Mouse (Mus musculus) MN1 (cell line): Measurements from ENCODE around the gene Dnajb3.
A peak's percentile ranks its signal among the peaks of the same experiment; 100 is the strongest.

ENCODE experiments used
- DNase-seq: peaks from one replicate; pipeline ENCODE4 v3.0.0-alpha.2; 2016; ENCODE audit warnings: low spot score

Dnajb3 gene

DNA sequence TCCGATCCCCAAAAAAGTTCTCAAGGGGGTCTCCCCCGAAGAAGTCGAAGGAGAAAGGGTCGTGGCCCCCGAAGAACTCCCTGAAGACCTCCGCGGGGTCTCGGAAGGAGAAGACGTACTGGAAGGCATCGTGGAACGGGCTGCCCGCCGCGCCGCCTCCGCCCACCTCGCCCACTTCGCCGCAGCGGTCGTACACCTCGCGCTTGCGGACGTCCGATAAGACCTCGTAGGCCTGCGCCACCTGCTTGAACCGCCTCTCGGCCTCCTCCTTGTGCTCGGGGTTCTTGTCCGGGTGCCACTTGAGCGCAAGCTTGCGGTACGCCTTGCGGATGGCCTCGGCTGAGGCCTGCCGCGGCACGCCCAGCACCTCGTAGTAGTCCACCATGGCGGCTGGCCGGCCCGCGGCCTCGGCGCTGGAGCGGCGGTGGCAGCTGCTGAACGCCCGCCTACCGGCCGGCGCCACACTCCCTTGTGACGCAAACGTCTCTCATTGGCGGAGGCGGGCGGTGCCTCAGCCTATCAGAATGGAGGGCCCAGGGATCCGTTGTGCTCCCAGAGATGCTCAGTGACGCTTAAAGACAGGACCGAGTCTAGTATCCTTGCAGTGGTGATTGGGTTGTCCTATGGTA, at the start of gene Dnajb3:
TSS of gene Dnajb3 (minus strand) at position 489 of the 629 bp plus-strand sequence.
- no peak for DNase-seq

DNA sequence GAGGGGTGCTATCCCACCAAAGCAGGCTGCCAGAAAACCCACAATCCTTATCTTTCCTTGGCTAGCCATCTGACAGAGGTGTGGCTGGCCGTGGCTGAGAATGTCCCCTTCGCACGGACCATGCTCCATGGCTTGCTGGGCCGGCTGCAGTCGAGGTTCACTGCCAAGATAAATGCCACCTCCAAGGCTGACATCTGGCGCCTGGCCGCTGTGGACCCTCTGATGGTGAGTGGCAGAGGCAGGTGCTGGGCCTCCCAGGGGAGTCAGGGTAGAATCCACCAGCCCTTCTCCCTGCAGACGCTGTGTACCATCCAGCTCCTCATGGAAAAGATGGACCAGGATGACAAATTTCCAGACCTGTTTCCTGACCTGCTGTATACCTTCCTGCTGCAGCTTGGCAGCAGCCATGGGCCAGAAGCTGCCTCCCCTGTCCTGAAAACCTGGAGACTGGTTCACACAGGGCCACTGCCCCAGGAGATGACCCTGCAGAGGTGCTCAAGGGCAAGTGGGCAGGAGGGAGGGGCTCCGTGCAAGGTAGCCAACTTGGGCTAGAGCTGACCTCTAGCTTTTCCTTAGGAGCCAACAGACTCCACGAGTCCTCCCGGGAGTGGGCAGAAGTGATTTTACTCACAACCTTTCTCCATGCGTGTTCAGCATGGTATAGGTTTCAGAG, 49.3 kb upstream of the Dnajb3 start:
- peak; percentile 63 for DNase-seq

DNA sequence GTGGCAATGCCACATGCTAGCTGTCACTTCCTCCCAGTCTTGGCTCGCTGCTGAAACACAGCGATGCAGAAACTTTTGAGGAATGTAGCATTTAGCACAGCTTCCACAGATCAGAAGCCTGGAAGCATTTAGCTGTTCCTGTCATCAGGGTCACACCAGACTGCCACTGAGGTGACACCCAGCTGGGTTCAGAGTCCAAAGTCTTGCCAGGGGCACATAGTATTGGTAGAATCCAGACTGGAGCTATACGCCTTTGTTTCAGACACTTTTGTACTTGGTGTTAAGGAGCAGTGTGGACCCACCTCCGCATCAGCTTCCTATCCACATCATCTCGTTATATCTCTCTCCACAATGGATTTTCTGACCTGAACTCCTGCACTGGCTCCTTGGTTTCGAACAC, 48.0 kb upstream of the Dnajb3 start:
- no peak for DNase-seq

DNA sequence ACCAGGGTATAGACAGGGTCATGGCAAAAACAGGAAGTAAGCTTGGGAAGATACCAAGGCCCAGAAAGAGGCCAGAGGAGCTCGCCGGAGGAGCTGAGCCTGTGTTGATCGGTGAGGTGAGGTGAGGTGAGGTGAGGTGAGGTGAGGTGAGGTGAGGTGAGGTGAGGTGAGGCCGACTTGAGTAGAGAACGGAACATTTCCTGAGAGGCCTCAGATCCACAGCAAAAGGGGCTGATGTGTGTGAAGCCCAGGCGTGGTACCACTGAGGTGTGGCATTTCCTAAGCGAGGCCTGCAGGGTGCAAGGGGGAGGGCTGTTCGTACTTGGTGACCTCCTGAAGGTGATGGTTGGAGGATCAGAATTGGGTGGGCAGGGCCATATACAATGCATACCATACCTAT, 47.5 kb upstream of the Dnajb3 start:
- no peak for DNase-seq

DNA sequence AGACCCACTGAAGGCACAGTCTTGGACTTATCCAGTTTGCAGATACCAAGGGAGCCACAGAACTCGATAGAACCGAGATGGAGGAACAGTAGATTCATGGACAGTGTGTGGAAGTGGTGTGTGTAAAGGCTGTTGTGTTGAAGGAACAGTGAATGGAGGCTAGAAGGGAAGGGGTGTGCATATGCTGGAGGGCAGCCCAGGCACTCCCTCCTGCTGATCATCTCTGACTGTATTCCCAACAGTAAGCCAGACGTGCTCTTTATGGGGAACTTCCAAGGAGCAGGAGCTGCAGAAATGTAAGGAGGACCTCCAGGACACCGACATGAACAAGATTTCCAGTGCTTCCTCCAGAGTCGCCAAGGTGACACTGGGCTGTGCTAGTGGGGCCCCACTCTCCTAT, 44.4 kb upstream of the Dnajb3 start:
- no peak for DNase-seq

DNA sequence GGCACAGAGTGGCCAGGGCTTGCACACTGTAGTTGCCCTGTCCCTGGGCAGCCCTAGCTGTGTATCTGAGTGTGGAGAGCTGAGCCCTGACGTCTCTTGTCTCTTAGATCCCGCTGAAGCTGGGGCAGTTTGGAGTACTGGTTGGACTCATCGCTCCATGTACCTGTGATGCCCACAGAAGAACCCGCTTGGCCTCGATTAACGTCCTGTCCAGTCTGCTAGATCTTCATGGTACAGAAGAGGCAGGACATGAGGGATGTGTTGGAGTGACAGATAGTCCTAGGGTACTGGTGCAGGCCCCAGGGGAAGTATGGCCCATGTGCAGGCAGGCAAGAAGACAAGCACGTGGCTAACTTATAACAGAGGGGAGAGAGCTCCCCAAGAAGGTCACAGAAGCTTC, 44.0 kb upstream of the Dnajb3 start:
- DNase-seq, result no peak

DNA sequence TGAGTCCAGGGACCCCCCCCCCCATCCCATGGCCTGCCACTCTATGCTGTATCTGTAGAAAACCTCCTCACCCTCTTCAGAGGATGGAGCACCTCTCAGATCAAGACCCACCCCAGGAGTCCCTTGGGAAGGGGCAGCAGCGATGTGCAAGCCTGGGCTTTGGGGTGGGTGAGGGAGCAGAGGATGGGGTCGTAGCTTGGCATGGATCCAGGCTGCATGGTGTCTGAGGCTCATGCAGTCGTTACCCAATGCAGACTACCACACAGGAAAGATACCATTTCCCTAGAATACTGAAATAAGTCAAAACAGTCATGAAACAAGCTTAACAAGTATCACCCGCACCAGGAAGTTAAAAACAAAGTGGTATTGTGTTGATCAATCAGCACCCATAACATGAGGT, 43.1 kb upstream of the Dnajb3 start:
- no peak for DNase-seq

DNA sequence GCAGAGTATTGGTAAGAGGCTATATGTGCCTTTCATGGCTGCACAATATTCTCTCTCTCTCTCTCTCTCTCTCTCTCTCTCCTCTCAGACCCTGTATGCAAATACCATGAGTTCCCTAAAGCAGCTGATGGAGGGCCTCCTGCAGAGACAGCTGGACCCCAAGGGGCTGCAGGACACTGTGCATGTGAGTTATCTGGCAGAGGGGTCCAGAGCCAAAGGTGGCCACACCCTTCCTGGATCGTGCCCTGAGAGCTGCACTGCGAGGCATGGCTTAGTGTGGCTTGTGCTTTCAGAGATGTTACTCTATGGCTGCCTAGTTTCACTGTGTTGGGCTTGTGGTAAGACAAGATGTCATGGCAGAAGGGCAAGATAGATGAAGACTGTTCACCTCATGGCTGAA, 42.1 kb upstream of the Dnajb3 start:
- DNase-seq, result no peak

DNA sequence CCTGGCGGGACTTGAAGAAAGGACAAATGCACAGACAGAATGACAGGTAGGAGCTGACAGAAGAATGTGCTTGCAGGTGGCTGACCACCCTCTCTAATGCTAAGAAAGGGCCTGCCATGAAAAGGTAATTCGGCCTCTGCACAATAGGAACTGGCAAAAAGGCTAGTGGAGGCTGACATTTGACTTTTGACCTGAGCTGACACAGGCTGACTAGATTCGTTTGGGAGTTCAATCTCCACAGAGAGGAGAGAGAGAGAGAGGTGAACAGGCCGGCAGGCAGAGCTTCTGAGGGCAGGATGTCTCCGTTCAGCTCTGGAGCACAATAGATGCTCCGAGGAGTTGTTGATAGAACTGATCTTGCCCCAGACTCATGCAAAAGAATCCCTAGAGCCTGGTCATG, 40.8 kb upstream of the Dnajb3 start:
- DNase-seq, result no peak

DNA sequence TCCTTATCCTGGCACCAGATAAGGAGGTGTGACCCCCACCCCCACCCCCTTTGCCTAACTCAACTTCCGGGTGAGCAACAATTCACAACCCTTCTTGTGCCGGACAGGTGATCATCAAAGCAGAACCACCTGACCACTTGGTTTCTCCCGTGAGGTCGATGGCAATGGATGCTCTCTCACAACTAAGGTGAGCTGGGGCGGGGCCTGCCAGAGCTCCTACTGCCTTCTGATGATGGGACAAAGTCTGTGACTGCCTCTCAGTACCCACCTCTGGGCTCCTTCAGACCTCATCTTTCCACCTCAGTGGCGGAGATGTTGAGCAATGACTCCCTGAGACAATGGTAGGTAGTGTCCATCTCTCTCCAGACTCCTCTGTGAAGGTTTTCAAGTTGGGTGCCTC, 40.3 kb upstream of the Dnajb3 start:
- DNase-seq, result no peak

DNA sequence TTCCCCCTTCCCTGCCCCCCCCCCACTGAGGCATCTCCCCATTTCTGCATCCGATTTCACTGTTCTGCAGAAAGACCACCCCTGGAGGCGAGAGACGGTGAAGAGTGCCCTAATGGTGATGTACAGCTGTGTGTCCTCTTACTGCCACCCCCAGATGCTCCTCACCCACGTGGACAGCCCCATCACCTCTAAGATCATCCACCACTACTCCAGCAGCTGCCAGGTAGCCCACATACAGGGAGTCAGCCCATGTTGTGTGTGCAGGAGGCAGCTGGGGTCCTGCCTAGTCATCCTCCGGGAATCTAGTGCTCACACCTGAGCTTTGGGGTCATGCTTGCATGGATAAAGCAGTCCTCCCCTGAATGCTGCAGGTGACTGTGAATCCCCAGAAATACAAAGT, 38.3 kb upstream of the Dnajb3 start:
- no peak for DNase-seq

DNA sequence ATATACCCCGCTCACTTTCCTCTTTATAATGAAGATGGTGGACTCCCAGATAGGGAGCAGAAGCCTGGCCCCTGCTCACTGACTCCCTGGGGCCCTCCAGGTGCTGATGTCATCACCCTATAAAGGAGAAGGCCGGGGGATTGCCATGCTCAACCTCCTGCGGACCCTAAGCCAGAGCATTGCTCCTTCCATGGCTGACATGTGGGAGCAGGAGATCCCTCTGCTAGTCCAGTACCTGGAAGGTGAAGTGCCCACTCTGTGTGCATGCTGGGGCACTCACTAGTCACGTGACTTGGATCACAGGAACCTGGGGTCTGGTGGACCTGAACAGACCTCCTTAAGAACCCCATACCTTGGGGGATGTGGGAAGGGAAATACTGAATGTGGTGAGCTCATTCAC, 35.0 kb upstream of the Dnajb3 start:
- DNase-seq, result no peak

DNA sequence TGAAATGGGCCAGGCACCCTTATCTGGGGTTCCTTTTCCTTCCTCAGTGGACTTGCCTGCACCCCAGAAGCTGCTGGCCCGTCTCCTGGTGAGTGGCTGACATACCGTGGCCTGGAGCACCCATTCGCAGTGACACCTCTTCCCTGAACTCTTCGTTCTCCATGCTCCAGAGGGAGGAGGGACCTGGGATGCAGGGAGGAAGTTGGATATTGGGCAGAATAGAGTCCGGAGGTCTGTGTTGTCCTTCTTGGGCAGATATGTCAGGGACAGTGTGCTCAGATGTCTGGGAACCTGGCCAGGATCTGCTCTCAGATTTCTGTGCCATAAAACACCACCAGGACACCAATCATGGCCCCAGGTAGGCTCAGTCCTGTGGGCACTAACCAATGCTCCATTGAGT, 34.5 kb upstream of the Dnajb3 start:
- no peak for DNase-seq

DNA sequence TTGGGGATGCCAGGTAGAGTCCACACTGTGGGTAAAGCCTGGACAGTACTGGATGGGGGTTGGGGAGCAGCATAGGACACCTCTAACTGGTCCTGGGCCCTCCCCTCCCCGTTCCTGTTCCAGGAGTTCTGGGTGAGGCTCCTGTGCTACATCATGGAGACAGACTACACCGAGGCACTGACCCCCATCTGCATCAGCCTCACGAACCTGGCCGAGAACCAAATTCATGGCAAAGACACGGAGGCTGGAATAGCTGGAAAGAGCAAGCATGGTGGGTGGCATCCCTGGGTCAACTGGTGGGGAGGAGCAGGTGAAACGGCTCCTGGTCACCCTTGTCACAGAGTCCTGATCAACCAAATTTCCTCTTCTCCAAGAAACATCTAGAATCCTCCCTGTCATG, 33.2 kb upstream of the Dnajb3 start:
- DNase-seq, result no peak

DNA sequence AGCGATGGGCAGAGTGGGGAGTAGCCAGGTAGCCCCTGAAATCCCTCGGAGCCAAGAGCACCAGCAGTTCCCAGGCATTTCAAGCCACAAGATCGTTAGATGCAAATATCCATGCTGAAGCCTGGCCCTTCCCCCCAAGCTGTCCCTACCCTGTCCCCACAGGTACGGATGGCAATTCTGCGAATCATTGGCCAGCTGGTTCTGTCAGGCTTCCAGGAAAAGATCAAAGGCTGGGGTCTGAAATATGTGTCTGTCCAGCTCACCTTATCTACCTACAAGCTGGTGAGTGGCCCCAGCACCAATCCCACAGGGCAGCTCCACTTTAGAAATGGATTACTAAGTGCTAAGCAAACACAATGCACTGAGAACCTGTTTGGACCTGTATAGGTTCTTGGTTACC, 31.7 kb upstream of the Dnajb3 start:
- DNase-seq, result no peak

DNA sequence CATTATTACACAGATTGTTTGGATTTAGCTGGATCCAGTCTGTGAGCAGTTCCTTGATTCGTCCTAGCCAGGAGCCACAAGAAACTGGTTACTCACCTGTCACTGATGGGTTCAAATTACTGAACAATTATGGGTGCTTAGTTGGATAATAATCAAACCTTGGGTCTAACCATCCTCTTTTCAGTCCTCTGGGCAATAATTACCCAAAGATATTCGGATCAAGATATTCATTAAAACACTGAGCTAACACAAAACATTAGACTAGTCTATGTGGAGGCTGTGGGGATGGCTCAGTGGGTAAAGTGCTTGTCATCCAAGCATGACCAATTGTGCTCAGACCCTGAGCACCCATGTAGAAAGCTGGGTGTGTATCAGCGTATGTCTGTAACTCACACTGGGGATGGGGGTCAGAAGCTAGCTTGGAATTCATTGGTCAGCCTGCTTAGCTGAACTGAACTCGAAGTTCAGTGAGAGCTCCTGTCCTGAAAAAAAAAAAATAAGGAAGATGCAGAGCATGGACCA, 30.4 kb upstream of the Dnajb3 start:
- DNase-seq, result no peak

DNA sequence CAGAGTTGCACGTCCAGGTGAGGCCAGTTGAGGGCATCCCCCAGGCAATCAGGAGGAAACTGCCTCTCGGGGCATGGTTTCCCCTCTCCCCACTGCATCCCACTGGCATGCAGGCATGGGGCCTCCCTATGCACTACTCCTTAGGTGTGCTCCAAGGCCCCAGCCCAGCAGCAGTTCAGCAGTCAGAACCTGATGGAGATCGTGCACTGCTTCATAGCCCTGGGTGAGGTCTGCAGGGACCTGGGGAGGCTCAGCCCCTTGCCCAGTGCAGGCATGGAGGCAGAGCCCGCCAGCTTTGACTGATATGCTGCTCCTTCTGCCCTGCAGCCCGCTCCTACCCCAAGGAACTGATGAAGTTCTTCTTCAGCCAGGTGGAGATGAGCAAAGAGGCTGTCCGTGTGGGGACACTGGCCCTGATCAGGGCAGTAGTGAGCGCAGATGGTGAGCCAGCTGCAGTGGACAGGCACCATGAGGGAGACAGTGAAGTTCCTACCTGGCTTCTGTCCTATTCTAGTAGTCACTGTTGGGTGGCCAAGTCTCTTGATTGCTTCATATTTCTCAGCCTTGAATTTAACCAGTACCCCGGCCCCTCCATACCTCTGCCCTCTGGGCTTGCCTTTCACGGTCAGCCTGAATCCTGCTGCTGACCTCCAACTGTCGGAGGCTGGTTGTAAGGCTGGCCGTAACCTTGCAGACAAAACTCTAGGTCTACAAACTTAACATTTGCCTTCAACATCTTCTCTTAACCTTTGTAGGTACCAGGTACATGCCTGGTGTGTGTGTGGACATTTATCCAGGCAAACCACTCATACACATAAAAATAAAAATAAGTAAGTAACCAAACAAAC, 29.7 kb upstream of the Dnajb3 start:
- DNase-seq, result no peak

DNA sequence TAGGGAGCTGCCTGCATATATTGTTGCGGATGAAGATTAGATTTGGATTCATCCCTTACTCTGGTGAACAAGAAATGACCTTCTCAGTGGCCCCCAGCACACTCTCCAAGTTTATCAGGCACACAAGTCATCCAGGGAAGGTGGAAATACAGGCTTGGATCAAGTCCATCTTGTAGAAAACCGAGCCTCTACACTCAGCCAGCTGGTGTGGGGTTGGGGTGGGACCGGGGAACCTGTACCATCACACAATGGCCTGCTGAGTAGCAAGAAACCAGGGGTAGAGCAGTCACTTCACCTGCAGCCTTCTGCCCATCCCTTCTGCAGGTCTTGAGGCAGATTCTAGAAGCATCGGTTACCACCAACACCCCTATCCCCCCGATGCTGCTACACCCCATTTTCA, 29.1 kb upstream of the Dnajb3 start:
- no peak for DNase-seq

DNA sequence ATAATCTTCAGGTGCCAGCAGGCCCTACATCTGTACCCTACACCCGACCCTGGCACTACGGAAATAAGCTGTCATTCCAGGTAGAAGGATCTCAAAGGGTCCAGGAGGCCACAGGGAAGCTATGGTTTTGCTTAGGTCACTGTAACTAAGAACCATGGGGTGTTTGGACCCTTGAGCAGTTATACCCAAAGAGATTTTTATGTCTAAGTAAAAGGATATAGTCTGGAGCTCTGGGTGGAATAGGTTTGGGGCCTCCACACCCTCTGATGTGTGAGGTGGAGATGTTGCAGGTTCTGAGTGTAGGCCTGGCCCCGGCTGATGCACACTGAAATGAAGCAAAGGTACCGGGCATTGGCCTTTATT, 28.6 kb upstream of the Dnajb3 start:
- no peak for DNase-seq

DNA sequence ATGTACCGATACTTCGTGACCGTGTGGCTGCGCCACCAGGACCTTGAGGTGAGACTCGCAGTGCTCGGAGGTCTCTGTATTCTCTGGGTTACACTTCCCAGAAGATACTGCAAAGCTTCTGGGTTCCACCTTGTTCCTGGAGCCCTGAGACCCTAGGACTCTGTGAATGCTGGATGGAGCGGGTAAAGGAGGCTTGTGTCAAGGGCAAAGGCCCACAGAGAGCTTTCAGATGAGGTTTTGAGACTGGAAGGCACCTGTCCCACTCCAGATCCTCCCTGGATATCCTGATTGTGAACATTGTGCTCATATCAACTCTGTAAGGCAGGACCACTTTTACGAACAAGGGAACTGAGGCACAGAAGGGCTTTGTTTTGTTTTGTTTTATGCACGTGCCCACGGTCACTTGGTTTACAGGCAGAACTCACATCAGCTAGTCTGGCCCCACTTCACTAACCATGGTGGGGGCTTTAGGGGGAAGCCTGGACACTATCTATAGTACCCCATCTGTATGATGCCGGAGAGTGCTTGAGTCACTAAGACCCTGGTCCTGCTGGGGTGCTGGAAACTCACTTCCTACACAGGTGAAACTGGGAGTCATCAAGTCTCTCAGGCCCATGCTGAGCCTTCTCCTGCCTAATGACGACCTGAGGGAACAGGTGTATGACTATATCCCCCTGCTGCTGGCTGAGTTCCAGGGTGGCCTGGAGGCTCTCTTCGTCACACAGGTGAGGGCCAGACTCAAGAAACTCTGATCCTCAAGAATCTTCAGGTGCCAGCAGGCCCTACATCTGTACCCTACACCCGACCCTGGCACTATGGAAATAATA, 28.1 kb upstream of the Dnajb3 start:
- no peak for DNase-seq

DNA sequence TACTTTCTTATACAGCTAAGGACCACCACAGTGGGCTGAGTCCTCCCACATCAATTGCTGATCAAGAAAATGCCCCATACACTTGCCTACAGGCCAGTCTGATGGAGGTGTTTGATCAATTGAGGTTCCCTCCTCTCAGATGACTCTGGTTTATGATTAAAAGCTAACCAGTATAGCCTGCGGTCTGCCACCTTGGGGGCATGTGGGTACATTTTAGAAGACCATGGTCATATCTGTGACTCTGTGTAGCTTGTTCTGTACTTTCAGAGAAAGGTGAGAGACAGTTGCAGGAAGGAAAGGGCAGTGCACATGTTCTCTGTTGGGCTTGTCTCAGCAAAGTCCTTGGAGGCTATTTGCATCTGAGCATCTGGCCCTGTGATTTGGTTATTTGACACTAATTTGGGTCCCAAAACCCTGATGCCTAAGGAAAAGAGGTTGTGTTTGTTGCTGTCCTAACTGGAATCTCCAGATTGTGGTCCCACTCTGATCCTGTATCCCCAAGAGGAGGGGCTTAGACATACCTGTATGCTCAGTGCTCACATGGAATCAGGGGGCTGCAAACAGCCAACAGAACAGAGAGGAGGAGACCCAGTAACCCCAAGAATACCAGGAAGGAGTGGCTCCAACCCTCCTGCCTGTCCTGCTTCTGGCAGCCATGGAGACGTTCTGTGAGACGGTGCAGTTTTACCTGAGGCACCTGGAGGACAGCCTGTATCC, 27.2 kb upstream of the Dnajb3 start:
- no peak for DNase-seq
